Mouse (Mus musculus) neural tube, embryonic 13.5 days (tissue): ENCODE data around the gene Gm49352. TPM values are rescaled to one million over a fixed set of nuclear protein-coding genes. Genes with fewer than 3 reads are reported as not detected.
"Not testable (repeated sequence)": the region's sequence is repeated elsewhere in the genome, so short reads cannot be mapped to it uniquely, and the experiment has no call there.

ENCODE experiments used
- ATAC-seq: fragments of 200-750 bp; cut with Nextera tagmentation; 2 replicates; pipeline ENCODE4 v1.8.0; 2017; ENCODE audit warnings: low read depth, mild to moderate bottlenecking, moderate TSS enrichment, moderate library complexity
- H3K27ac ChIP-seq: fragments of 300-500 bp; sonication (generic); replicated peaks from 2 replicates; pipeline ENCODE4 v1.5.1; 2015; ENCODE audit warnings: moderate library complexity, mild to moderate bottlenecking, inconsistent platforms
- H3K27me3 ChIP-seq: fragments of 300-500 bp; sonication (generic); 2 replicates; pipeline ENCODE4 v1.6.1; 2015; ENCODE audit warnings: mild to moderate bottlenecking, inconsistent platforms
- H3K36me3 ChIP-seq: fragments of 300-500 bp; sonication (generic); 2 replicates; pipeline ENCODE4 v1.6.1; 2015; ENCODE audit warnings: mild to moderate bottlenecking, inconsistent platforms
- H3K4me1 ChIP-seq: fragments of 300-500 bp; sonication (generic); replicated peaks from 2 replicates; pipeline ENCODE4 v1.6.1; 2015; ENCODE audit warnings: inconsistent platforms
- H3K4me2 ChIP-seq: fragments of 300-500 bp; sonication (generic); 2 replicates; pipeline ENCODE4 v1.6.1; 2015; ENCODE audit warnings: inconsistent platforms, mild to moderate bottlenecking, moderate library complexity
- H3K4me3 ChIP-seq: fragments of 300-500 bp; sonication (generic); 2 replicates; pipeline ENCODE4 v1.5.1; 2015; ENCODE audit warnings: mild to moderate bottlenecking, inconsistent platforms
- H3K9ac ChIP-seq: fragments of 300-500 bp; sonication (generic); 2 replicates; pipeline ENCODE4 v1.6.1; 2015; ENCODE audit warnings: moderate library complexity, mild to moderate bottlenecking, inconsistent platforms
- H3K9me3 ChIP-seq: fragments of 300-500 bp; sonication (generic); 2 replicates; pipeline ENCODE4 v1.6.1; 2016; ENCODE audit warnings: inconsistent platforms
- WGBS: fragments of 180-500 bp; shearing (Covaris S2); methylation state at CpG from one replicate; pipeline ENCODE4 v1.1.7; 2015; 5-methylcytosine and 5-hydroxymethylcytosine counted together
- polyA plus RNA-seq: library from polyadenylated mRNA; unstranded; fragments of >200 nt; fragmentation: Nextera tagmentation; extraction: Ambion mirVana; gene quantifications from 2 replicates; pipeline ENCODE4 v1.2.1, GENCODE M21; 2015

The Gm49352 gene
- polyA plus RNA-seq, result not detected in 2 replicates

DNA sequence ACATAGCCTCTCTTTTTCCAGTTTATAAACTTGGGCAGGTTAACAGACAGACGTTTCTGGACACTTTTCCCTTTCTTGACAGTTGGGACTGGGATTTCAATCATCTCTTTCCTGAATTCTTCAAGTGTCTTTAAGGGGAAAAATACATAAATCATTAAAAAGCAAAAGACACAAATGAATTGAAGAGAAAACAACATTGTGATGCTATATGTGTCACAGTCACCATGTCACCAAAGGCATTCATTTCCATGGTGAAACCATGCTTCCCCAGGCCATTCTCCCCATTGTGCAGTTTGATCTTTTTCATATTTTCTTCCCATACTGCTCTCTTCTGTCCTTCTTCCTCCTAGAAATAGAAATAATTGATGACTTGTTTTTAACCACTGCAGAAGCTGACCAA, at the start of gene Gm49352:
Gene Gm49352, minus strand, starts transcription at position 101 of the 400 bp plus-strand sequence.
- H3K27me3 ChIP-seq, H3K4me2 ChIP-seq, H3K9ac ChIP-seq, H3K27ac ChIP-seq, H3K4me3 ChIP-seq, H3K4me1 ChIP-seq, ATAC-seq, H3K36me3 ChIP-seq: not testable (repeated sequence)
- H3K9me3 ChIP-seq, result peaks cover 38% of the 10 kb centered on the region
- 33% methylated on average over 1 of the region's 1 CpGs for WGBS

DNA sequence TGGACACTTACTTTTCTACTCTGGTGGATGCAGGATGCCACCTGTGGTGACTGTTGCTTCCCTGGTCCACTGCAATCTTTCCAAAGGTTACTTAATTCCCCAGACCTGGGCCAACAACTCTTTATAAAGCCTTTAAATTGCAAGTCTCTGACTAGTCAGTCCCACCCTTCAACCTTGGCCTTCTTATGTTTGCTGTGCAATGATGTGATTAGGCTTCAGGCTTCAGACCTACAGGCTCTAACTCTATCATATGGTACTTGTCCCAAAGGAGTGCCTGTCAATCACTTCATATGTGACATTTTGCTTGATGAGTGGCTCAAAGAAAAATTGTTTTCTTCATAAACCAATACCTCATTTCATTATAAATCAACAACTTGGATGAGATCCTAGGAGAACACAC, 2.1 kb upstream of the Gm49352 start, which contains the start of gene Cts3:
Gene Cts3, minus strand, starts transcription at position 101 of the 400 bp plus-strand sequence.
- no peaks in the 10 kb centered on the region for H3K4me1 ChIP-seq
- H3K27ac ChIP-seq, result no peak within 1 kb of the TSS
- H3K36me3 ChIP-seq, result no peaks in the 10 kb centered on the region
- no peak within 1 kb of the TSS for H3K4me3 ChIP-seq
- no peaks in the 10 kb centered on the region for H3K27me3 ChIP-seq
- no peak for ATAC-seq
- H3K9me3 ChIP-seq, result peaks cover 34% of the 10 kb centered on the region
- no peak within 1 kb of the TSS for H3K9ac ChIP-seq
- no peak within 1 kb of the TSS for H3K4me2 ChIP-seq

DNA sequence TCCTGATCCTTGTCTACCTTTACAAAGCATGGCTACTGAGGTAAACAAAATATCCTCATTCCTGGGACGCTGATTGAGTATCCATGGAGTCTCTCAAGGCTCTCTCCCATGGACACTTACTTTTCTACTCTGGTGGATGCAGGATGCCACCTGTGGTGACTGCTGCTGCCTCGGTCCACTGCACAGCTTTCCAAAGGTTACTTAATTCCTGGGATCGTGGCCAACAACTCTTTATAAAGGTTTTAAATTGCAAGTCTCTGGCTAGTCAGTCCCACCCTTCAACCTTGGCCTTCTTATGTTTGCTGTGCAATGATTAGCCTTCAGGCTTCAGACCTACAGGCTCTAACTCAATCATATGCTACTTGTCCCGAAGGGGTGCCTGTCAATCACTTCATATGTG, 26.3 kb downstream of the Gm49352 start, which contains the start of gene Ctsm:
Gene Ctsm, minus strand, starts transcription at position 209 of the 400 bp plus-strand sequence.
- WGBS, result 70% methylated on average over 4 of the region's 4 CpGs
- H3K27ac ChIP-seq, result no peak within 1 kb of the TSS
- peaks cover 50% of the 10 kb centered on the region for H3K9me3 ChIP-seq
- no peak for ATAC-seq
- H3K9ac ChIP-seq, result no peak within 1 kb of the TSS
- H3K4me2 ChIP-seq, result no peak within 1 kb of the TSS
- no peak within 1 kb of the TSS for H3K4me3 ChIP-seq
- no peaks in the 10 kb centered on the region for H3K36me3 ChIP-seq
- no peaks in the 10 kb centered on the region for H3K4me1 ChIP-seq
- no peaks in the 10 kb centered on the region for H3K27me3 ChIP-seq

Other genes with a start within 250 kb of the Gm49352 start
- not detected in 2 replicates for gene Cts7, start 210.0 kb downstream of the Gm49352 start, polyA plus RNA-seq
- gene Ctsm, start 26.3 kb downstream of the Gm49352 start, polyA plus RNA-seq, result not detected in 2 replicates
- gene Cts3, start 2.0 kb upstream of the Gm49352 start, polyA plus RNA-seq, result not detected in 2 replicates